Mouse (Mus musculus): Measurements from ENCODE around the gene Drc3. TPM values are rescaled to one million over a fixed set of nuclear protein-coding genes. Genes with fewer than 3 reads are reported as not detected.

The Drc3 gene
- total RNA-seq, 2 experiments from 2014 or later: 0.87 to 1.0 TPM

DNA sequence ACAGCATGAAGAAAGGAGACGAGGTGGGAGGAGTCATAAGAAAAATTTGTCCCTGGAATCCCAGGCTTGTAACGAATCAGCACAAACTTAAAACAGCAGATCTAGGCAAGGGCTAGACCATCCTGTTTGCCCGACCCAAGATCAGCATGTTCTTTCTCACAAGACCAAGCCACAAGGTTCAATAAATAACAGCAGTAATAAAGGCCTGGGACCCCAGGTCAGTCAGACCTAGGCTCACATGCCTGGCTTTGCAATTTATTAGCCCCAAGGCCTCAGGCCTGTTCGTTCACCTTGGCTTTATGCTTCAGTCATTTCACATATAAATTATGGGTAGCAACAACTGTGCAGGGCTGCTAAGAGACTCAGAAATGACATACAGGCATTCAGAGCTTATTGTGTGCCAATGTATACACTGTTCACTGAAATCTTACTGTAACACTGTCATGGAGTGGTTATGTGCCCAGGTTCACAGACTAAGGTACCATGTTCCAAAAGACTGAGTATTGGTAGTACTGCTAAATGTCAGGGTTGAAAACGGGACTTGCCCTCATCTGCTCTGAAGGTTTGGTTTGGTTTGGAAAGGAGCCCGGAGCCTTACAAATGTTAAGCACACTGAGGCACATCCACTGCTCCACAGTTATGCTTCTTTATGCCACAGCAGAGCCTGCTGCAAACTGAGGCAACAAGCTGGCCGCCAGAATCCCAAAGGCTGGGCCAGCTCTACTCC is 35.6 kb upstream of the Drc3 start:
- intact Hi-C loops (cut with DNase I): no loop called here
- peak; percentile 36 for DNase-seq
- TF ChIP-seq CTCF (IDR thresholded peaks at IDR 0.05): no peak
- Histone ChIP-seq H3K4me3 (no peak overlapping the region; the same call in 1 of the 2 replicates), H3K27ac (peak overlapping the region; percentile 88)

DNA sequence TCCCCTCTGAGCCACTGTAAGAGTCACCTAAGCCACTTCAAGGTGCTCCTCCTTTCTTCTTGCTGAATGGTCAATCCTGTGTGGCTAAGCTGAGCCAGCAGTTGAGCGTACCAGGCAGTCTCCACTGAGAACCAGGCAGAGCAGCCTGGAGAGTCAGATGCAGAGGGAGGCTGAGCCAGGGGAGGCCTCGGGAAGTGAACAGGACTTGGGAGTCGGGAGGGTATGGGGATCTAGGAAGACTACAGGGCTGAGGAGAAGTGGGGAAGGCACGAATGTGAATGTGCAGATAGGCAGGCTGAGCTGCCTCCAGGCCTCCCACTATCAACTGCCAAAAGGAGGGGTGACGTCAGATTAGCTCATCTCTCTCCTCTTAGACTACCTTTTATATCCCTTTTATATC is 34.4 kb upstream of the Drc3 start:
- intact Hi-C loops (cut with DNase I): no loop called here
- no peak overlapping the region; the same call in 1 of the 2 replicates for H3K4me3 ChIP-seq
- TF ChIP-seq CTCF (IDR thresholded peaks at IDR 0.05): no peak
- peak; percentile 38 for DNase-seq
- peak overlapping the region; percentile 88 for H3K27ac ChIP-seq

DNA sequence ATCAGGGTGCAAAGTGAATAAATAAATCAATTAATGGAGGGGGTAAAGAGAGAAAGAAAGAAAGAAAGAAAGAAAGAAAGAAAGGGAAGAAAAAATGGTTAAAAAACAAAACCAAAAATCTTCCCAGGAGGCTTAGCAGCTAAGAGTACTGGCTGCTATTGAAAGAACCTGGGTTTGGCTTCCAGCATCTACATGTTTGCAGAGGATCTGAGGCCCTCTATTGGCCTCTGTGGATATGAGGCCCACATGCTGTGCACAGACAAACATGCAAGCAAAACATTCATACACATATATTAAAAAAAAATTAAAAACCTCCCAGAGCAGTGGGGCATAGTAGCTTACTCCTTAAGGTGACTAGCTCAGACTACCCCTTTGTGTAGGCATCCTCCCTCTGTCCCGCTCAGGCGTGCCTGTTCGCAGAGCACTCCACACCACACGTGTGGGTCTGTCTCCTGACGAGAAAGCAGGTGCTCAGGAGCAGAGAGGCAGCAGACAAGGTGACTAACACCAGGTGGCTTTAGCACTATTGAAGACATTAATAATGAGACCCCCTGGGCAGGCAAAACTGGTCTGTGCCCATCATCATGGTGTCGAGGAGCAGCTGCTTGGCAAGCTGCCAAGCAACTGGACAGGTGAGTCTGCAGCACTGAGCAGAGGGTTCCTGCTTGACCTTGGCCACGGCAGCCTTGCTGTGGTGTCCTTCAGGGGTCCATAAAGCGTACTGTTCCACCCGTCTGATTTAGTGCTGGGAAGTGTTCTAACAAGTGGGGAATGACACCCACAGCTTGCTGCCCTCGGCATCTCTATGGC is 33.7 kb upstream of the Drc3 start:
- intact Hi-C loops (cut with DNase I): no loop called here
- peak overlapping the region; percentile 88 for H3K27ac ChIP-seq
- peak; percentile 21; the same call in 1 of the 2 replicates for TF ChIP-seq CTCF (IDR thresholded peaks at IDR 0.05)
- no peak overlapping the region for H3K4me3 ChIP-seq
- peak; percentile 38 for DNase-seq

DNA sequence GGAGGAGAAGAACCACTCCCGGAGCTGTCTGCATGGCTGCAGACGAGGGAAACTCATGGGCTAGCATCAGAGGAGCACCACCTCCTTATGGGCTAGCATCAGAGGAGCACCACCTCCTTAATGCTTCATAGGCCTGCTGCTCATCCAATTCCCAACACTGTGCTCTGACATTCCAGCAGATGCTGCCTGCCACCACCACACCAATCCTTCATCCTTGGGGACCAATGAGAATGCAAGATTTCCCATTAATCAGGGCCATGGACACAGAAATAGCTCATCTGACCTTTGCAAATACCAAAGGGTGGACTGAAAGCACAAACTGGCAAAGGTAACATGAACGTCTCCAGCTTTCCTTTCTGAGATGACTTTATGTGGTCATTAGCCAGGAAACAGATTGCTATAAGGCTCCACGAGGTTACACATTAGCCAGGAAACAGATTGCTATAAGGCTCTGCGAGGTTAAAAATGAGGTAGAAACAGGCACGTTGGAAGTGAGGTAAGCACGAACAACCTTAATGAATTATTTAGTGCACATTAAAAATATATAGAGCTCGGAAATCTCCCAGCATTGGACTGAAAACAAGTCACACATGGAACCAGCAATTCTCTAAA is 32.6 kb upstream of the Drc3 start:
- Histone ChIP-seq H3K4me3 (no peak overlapping the region), H3K27ac (peak overlapping the region; percentile 88)
- intact Hi-C loops (cut with DNase I): no loop called here
- DNase-seq: peak; percentile 34
- no peak for TF ChIP-seq CTCF (IDR thresholded peaks at IDR 0.05)

DNA sequence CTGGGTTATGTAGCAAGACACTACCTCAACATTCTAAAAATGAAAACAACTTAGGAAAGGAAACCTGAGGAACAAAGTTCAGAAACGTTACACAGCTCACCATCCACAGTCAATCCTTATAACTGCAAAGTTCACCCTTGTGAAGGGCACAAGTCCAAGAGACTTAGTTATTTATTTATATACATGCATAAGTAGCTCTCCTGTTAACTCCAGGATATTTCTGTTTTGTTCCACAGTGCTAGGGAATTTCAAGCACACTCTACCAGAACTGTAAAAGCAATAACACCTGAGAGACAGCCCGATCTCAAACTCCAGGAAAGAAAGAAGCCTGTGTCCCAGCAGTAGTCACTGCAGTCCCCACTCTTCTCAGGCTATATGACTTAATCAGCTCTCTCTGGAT is 31.7 kb upstream of the Drc3 start:
- intact Hi-C loops (cut with DNase I): no loop called here
- no peak for DNase-seq
- no peak overlapping the region for H3K4me3 ChIP-seq
- no peak for TF ChIP-seq CTCF (IDR thresholded peaks at IDR 0.05)
- H3K27ac ChIP-seq: peak overlapping the region; percentile 88

DNA sequence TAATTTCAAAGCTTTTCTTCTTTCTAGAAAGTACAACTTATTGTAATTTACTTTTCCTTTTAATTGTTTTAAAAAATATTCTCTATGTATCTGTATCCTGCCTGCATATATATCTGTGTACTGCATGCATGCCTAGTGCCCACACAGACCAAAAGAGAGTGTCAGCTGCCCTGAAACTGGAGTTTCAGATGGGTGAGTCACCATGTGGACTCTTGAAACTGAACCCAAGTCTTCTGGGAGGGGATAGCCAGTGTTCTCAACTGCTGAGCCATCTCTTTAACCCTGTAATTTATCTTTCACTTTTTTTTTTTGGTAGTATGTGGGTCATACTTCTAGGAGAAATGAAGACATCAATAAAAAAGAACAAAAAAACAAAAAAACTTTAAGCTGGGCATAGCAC is 29.4 kb upstream of the Drc3 start:
- TF ChIP-seq CTCF (IDR thresholded peaks at IDR 0.05): no peak
- intact Hi-C loops (cut with DNase I): no loop called here

DNA sequence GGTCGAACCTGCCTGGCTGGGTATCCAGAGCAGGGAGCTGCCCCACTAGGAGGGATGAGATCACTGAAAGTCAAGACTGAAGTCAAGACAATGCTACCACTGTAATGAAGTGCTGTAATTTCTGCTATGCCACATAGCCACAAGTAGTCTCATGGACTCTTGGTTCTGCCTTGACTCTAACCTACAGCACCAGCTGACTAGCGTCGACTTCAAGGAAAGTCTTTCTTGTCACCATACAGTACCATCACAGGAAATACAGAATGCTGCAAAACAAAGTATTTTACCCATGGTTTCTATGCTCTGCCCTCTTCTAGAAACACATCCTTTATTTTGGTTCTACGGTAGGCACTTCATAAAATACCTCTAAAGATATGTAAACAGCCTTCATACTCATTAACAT is 22.6 kb upstream of the Drc3 start:
- no peak overlapping the region for H3K4me3 ChIP-seq
- DNase-seq: no peak
- intact Hi-C loops (cut with DNase I): no loop called here
- TF ChIP-seq CTCF (IDR thresholded peaks at IDR 0.05): no peak
- no peak overlapping the region for H3K27ac ChIP-seq

More for the DNA sequence above, 29.4 kb upstream of the Drc3 start:
- DNase-seq: no peak
- no peak overlapping the region for H3K4me3 ChIP-seq
- H3K27ac ChIP-seq: peak overlapping the region; percentile 88

DNA sequence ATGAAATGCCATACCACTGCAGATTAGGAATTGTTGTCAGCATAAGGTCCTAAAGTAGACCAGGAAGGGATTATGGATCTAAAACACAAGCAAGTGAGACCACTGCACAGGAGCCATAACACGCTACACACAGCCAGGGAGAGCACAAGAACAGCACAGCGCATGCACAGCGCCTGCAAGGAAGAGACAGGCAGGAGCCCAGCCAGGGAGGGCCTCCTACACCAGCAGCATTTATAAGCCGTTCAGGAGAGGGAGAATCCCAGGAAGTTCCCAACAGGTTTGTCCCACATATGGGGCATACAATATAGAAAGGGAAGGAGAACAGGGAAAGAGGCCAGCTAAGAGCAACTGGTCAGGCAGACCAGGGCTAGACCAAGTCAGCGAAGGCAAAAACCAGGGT is 19.7 kb upstream of the Drc3 start:
- H3K4me3 ChIP-seq: peak overlapping the region; percentile 7; the same call in 1 of the 2 replicates
- TF ChIP-seq CTCF (IDR thresholded peaks at IDR 0.05): no peak
- no peak for DNase-seq
- intact Hi-C loops (cut with DNase I): loop anchor here (2.0 kb wide), 1 partner anchor 25 kb away; no protein-coding TSS in a partner anchor
- H3K27ac ChIP-seq: peak overlapping the region; percentile 78

DNA sequence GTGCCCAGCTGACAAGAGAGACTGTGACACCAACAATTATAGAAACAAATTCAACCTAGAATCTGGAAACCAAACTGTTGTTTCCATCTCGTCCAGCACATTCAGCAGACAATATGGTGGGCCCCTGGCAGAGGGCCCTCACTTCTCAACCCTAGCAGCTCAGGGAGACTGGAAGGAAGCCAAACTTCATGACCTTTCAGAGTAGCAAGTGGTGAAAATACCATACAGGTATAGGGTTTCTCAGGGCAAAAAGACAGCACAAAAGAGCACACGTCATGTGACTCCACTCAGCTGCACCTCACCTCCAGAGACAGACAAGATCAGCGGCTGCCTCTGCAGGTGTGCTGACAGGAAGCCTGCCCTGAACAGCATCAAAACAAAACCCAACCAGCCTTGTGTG is 19.0 kb upstream of the Drc3 start:
- DNase-seq: peak; percentile 42
- intact Hi-C loops (cut with DNase I): no loop called here
- Histone ChIP-seq H3K4me3 (peak overlapping the region; percentile 7; the same call in 1 of the 2 replicates), H3K27ac (peak overlapping the region; percentile 78)
- TF ChIP-seq CTCF (IDR thresholded peaks at IDR 0.05): no peak

DNA sequence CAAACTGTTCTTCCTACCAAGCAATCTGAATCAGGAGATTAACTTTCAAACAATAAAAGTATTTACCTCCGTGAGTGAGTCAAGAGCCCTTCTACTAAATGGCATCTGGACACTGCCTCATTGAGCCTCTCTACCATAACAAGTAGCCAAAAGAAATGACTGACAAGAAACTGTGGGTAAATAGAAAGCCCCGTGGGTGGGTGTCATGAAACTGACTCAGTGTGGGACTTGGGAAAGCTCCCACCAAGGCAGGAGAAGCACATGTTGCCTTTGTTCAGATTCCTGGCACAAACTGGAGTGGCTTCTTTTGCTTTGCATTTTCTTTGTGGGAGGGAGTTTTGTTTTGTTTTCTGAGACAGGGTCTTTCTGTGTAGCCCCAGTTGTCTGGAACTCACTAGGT is 17.4 kb upstream of the Drc3 start:
- no peak for TF ChIP-seq CTCF (IDR thresholded peaks at IDR 0.05)
- no peak for DNase-seq
- intact Hi-C loops (cut with DNase I): no loop called here
- Histone ChIP-seq H3K4me3 (no peak overlapping the region), H3K27ac (peak overlapping the region; percentile 61)

DNA sequence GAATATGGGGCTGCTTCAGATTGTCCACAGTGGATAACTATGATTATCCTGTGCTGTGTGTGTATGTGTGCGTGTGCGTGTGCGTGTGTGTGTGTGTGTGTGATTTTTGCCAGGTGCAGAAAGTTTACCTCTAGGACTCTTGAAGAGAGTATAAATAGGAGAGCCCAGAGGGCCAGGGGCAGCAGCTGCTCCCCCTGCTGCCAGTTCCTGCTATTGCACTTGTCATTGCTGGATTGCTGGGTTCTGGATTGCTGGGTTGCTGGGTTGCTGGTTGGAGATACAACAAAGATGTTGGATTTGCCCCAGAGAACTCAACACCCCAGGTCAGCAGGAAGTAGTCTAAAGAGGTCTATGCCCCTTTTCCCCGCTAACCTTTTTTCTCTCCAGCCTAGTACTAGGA is 14.8 kb upstream of the Drc3 start:
- peak; percentile 72 for DNase-seq

DNA sequence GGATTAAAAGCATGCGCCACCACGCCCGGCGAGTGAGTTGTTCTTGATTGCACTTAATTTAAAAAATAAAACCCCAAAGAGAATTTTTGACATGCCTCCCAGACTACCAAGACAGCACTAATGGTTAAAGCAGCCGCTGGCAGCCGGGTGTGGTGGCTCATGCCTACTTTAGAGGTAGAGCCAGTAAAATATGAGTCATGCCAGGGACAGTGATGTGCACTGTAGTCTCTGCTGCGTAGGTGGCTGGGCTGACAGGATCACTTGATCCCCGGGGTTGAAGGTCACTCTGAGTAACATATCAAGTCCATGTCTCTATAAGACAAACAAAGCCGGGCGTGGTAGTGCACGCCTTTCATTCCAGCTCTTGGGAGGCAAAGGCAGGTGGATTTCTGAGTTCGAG is 13.8 kb upstream of the Drc3 start:
- intact Hi-C loops (cut with DNase I): no loop called here
- DNase-seq: peak; percentile 55
- no peak overlapping the region for H3K4me3 ChIP-seq
- peak overlapping the region; percentile 51 for H3K27ac ChIP-seq
- TF ChIP-seq CTCF (IDR thresholded peaks at IDR 0.05): no peak

More for the DNA sequence above, 14.8 kb upstream of the Drc3 start:
- intact Hi-C loops (cut with DNase I): no loop called here
- H3K27ac ChIP-seq: peak overlapping the region; percentile 59
- TF ChIP-seq CTCF (IDR thresholded peaks at IDR 0.05): peak; percentile 71
- no peak overlapping the region for H3K4me3 ChIP-seq

DNA sequence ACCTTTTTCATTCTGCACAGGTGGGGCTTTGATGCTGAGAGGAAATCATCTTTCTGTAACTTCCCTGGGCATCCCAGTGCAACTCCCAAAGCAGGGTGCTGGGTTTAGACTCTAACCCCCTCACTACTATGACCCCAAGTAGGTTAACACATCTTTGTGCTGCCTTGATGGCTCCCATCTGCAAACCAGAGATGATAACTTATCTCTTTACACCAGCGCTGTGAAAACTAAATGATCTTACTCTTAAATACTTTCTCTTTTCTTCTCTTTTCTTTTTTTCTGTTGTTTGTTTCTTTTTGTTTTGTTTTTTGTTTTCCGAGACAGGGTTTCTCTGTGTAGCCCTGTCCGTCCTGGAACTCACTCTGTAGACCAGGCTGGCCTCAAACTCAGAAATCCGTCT is 7.3 kb upstream of the Drc3 start:
- H3K27ac ChIP-seq: 0 out of 2 replicates have a peak overlapping the region, but pooled peaks have one; percentile 44
- TF ChIP-seq CTCF (IDR thresholded peaks at IDR 0.05): no peak
- H3K4me3 ChIP-seq: no peak overlapping the region
- intact Hi-C loops (cut with DNase I): no loop called here
- DNase-seq: no peak
